Mouse (Mus musculus) C2C12 (cell line): ENCODE measurements around the gene Fastk.

Source experiments
- CTCF ChIP-seq: IDR thresholded peaks from one replicate; pipeline ENCODE4 v1.5.1; 2011; ENCODE audit not compliant: control insufficient read depth, insufficient read depth, insufficient read length
- MAX ChIP-seq: IDR thresholded peaks from one replicate; pipeline ENCODE4 v1.6.1; 2011; ENCODE audit warnings: mild to moderate bottlenecking, control low read depth
- MYOD1 ChIP-seq: IDR thresholded peaks from one replicate; pipeline ENCODE4 v1.6.1; 2011; ENCODE audit warnings: low read depth; ENCODE audit not compliant: control insufficient read depth, insufficient read length
- USF1 ChIP-seq: IDR thresholded peaks from one replicate; pipeline ENCODE4 v1.6.1; 2011; ENCODE audit warnings: low read depth, mild to moderate bottlenecking, control low read depth, moderate library complexity

DNA sequence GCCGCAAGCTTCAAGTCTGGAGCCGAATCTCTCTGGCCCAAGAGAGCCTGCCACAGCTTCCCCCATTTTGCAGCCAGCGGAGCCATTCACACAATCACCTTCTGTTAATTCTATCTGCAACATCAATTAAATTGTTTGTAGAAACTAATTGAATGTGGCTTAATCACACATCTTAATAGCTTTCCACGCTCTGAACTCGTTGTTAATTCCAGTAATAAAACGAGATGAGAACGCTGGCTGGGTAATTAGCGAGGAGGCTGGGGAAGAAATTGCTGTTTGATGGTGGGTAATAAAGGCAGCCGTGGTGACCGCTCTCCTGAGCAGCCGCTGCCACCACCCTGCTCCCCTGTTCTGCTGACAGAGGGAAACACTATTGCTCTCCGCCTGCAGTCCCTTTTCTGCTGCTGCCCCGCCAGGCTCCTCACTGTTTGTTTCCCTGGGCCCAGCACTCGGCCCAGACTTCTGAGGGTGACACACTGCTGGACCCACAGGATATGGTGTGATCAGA lies 45.4 kb upstream of the Fastk start:
- TF ChIP-seq CTCF (no peak), MYOD1 (no peak), USF1 (no peak), MAX (no peak)
